Mouse (Mus musculus): ENCODE measurements around the gene Yipf1. TPM values are rescaled to one million over a fixed set of nuclear protein-coding genes. Genes with fewer than 3 reads are reported as not detected.
"Not testable (repeated sequence)": the region's sequence is repeated elsewhere in the genome, so short reads cannot be mapped to it uniquely, and the experiment has no call there.

Gene Yipf1
- total RNA-seq, 1 experiment from 2014 or later: 117 TPM

- no peak for DNase-seq
Measured at GRCm38 (mm10) chr4:107323113-107323512, 8.9 kb downstream of the Yipf1 start.

DNA sequence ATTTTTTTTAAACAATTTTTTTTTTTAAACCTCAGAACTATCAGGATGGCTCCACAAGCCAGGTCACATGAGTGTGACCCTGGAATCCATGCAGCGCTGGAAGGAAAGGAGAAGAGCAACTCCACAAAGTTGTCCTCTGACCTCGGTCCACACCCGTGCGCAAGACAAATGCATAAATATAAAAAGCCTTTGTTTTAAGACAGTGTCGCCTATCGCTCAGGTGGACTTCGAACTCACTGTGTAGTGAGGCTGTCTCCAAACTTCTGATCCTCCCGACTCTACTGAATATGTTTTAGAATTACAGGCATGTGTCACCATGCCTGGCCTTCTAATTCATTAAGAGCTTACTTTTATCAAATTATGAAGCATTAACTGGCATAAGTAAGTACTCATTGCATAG lies 14.4 kb downstream of the Yipf1 start:
- DNase-seq: no peak

DNA sequence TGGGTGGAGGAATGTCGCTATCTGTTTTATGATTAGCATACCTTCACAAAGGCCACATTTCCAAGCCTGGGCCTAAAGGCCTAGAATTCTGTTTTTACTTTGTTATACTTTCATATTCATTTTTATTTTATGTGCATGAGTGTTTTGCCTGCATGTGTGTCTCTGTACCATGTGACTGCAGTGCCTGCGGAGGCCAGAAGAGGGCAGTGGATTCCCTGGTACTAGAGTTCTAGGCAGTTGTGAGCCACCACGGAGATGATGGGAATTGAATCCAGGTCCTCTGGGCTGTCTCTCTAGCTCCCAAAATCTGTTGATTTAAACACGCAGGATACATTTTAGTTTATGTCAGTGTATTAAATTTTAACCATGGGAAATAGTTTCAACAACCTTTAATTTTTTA lies 19.4 kb downstream of the Yipf1 start:
- no peak for DNase-seq

GRCm38 (mm10) chr4:107336356-107336755 lies 22.2 kb downstream of the Yipf1 start:
- DNase-seq: no peak

DNA sequence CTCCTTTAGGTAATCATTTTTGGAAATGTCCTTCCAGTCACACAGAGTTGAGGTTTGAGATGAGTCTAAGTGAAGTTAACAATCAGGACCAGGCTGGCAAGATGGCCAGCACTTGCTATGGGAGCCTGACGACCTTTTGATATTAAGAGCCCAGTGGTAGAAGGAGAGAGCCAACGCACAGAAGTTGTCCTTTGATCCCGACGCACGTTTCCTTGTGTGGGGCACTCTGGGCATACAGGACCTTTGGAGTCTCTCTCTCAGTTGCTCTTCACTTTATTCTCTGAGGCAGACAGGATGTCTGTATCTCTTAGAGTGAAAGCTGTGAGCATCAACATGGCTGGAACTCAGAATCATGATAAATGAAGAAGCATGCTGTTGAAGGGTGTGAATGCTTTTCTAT lies 23.3 kb downstream of the Yipf1 start:
- DNase-seq: no peak

DNA sequence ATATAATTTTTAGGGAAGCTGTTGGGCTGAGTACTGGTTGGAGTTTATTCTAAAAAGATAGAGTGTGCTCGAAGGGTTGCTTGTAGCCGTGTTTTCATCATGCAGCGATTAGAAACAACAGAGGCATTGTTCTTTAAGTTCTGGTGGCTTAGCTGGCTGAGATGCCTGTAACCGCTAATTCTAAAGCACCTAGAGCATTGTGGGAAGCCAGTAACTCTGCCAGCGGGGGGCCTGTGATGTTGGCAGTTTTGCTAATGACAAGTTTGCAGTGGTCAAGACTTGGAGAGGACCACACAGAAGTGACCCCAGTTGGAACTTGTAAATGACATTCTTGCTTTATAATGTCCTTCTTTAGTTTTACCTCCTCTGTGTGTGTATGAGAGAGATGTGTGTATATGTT lies 27.2 kb downstream of the Yipf1 start:
- no peak for DNase-seq

DNA sequence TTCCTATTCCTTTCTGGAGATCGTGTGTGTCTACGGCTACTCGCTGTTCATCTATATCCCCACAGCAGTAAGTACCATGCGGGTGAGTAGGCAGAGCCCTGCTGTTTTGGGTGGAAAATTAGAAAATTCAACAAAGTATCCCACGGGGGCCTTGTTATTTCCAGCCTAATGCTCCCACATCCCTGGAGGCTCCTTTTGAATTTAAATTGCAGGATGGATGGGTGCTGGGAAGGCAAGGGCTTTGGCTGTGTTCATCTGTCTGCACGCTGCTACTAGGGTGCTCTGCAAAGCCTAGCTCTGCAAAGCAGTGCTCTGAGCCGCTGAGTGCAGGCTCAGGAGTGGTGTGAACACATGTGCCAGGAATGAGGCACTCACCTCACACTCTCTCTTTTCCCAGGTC lies 30.4 kb downstream of the Yipf1 start:
- no peak for DNase-seq

DNA sequence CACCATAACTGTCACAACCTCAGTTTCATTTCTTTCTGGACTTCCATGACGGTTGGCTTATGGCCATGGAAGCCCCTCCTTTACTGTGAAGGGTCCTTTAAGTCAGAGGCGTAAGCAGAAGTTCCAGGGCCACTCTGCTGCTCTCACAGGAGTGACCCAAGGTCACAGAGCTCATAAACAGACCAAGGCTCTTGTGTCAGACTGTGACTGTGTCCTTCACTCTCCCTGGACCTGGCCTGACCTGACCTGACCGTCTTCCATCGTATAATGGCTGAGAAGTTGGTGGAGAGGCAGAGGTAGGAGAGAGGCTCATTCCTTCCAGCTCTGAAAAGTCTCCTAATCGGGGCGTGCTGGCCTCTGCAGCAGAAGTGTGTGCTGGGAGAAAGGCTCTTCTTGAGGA lies 33.1 kb downstream of the Yipf1 start:
- DNase-seq: no peak

DNA sequence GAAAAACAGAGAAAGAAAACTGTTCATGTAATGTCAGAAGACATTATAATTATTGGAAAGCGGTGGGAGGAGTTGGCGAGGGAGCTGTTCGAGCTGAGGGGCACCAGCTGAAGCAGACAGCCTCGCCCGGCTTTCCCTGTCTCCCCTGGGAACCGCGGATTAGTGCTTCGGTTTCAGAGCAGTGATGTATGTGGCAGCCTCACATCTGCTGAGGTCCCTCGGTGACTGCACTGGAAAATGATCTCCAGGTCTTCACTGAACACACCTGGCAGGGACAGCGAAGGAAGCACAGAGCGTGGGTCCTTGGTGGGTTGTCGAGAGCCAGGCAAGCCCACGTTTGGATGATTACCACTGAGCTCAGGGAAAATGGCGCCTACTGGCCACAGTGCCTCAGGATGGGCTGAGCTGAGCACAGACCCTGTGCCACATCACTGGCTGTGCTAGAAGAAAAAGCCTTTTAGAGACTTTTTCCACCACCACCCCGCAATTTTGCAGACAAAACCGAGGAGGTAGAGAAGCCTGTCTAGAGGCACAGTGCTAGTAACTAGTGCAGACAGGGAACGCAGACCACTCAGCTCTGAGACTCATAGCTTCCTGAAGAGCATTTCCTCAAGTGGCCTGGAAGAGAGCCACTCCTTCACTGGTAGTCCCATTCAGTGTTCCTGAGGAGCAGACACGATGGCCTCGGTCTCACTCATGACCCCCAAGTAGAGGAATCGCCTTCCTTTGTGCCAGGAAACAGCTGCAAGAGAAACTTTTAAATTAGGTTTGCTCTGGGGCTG lies 34.6 kb downstream of the Yipf1 start:
- no peak for DNase-seq

DNA sequence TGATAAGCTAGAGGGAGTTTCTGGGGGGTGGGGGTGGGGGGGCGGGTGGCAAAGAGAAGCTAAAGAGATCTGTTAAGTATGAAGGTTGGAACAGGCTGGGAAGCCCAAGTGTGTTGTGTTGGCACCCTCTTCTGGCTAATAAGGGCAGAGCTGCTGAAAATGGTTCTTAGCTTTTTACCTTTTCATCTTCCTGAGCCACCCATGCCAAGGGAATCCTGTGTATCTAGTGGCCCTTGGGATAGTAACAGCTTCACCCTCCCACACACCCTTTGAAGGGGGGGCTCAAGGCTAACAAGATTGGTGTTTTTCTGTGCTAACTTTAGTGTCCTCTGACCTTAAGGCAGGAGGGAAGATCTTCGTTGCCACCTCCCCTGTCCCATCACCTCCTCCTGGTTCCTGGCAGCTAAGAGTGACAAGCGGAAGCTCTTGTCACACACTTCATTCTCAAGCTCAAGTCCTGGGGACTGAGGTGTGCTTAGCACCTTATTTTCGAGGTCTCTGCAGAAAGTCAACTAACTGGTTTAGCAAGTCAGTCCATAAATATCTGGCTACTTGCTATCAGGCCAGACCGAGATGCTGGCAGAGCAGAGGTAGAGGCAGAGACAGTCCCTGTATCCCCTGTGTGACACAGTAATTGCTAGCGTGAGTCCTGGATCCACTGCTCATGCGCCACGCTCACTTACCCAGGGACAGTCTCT lies 35.3 kb downstream of the Yipf1 start:
- DNase-seq: no peak

GRCm38 (mm10) chr4:107351368-107351767 lies 37.2 kb downstream of the Yipf1 start:
- no peak for DNase-seq

DNA sequence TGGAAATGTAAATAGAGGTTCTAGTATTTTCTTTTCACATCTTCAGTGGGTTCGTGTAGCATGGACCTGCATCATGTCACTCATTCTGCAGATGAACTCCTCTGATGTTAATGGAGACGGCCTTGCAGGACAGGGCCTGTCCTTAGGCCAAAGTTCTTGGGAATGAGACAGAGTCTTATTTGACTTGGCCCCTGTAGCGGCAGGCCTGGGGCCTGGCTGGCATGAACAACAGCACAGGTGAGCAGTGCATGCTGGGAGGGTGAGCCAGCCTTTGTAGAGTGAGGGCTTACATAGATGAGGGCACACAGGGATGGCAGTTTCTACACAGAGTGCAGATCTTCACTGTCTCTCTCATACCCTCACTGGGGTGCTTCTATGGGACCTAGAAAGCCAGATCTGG lies 39.4 kb downstream of the Yipf1 start:
- no peak for DNase-seq

GRCm38 (mm10) chr4:107354126-107354525 lies 40.0 kb downstream of the Yipf1 start:
- DNase-seq: no peak

DNA sequence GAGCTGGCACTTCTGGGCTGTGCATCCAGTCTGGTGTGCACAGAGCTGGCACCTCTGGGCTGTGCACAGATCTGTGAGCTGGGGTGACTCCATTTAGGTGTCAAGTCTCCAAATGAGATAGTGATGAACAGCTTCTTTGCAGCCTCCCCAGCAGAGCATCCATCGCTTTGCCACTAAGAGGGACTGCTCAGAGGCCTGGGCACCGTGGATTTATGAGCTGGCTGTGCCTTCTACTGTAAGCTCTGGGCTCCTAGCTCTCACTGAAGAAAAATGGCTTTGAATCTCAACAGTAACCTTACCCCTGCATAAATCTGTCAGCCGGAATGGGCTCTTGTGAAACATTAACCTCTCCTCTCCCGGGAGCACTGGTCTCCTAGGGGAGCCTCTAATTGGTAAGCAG lies 40.4 kb downstream of the Yipf1 start:
- peak; percentile 27 for DNase-seq

- DNase-seq: not testable (repeated sequence)
Measured at GRCm38 (mm10) chr4:107357172-107357571, 43.0 kb downstream of the Yipf1 start.

DNA sequence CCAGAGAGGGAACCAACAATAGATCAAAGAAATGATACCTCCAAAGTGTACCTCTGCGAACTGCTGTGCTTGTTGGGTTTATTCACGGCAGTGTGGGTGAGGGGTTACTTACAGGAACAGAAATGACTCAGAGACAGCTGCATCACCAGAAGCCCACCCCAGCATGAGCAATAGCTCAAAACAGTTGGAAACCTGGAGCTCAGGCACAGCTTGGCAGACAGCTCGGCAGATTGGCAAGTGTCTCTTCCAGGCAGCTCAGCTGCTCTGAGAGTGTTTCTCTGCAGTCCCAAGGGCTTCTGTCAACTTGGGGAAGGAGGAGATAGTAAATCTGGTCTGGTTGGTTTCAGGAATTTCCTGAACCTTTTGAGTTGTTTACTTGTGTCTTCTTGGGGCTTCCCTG lies 44.3 kb downstream of the Yipf1 start:
- DNase-seq: peak; percentile 27

DNA sequence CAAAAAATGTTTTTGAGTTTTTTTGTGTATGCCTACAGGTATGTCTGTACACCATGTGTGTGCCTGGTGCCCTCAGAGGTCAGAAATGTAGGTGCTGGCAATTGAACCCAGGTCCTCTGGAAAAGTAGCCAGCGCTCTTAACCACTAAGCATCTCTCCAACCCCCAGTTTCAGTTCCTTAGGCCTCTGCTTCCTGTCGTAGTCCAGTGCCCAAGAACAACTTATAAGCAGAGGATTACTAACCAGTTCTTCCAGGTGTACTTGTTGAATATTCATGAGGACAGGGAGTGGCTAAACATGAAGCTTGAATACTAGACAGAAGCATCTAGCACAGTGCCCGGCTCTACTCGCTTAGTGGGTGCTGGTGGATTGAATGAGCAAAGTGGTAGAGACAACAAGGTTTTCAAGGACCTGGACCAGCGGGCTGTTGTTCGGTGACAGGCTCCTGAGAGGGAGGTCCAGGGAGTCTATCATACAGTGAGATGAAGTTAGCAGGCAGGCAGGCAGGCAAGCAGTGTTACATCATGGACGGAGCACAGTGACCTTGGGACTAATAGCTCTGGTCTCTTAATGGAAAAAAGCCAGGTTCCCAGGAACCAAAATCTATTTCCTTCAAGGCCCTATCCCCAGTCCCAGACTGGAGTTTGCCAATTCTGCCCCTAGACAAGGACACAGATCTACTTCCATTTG lies 46.4 kb downstream of the Yipf1 start:
- no peak for DNase-seq

DNA sequence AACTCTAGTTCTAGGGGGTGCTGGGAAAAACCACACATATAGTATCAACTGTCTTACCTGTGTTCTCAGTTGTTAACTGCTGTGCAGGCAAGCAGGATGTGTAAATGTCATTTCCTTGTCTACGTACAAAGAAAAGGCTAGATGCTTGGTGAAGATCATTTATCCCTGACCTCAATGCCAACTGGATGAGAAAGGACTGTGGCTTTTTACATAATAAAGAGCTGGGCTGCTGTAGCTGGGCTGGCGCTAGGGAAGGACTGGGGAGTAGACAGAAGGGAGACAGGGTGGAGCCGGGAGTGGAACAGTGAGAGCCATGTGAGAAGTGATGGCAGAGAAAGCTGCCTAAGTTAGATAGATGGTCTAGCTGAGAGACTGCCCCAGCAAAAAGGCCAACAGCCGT lies 48.6 kb downstream of the Yipf1 start:
- DNase-seq: no peak

GRCm38 (mm10) chr4:107363573-107363972 lies 49.4 kb downstream of the Yipf1 start:
- no peak for DNase-seq

- no peak for DNase-seq
Measured at GRCm38 (mm10) chr4:107364190-107364639, 50.1 kb downstream of the Yipf1 start.

- DNase-seq: not testable (repeated sequence)
Measured at GRCm38 (mm10) chr4:107366408-107366807, 52.2 kb downstream of the Yipf1 start.

DNA sequence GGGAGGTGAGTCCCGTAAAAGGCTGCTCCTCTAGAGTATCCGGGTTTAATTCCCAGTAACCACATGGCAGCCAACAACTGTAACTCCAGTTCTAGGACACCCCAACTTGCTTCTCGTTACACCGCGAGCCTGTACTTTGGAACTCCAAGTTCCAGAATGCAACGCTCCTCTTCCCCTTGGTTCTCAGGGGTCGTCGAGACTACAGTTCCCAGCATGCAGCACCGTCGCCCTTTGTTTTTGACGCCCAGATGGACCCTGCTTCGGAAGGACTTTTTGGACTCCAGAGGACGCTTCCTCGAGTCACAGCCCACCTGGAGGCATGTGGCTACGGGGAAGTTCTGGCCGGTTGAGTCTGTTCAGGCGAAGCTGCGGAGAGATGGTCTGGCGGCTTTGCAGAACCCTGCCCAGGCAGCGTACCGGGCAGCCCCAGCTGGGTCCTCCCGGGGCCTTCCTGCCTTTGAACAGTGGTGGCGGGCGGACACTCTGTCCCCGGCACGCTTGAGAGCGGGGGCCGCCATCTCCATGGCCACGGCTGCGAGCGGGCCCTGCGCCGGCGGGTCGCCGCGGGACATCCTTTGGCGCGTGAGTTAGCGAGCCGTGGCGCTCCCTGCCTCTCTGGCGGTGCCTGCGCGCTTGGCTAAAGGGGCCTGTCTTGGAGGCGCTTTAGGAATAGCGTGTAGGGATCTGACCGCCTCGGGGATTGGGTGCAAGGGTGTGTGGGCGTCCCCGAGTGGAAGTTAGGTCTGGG lies 53.6 kb downstream of the Yipf1 start, which contains the start of gene Ndc1:
Ndc1 (plus strand) TSS at position 218 of the 748 bp plus-strand sequence.
- DNase-seq: peak; percentile 83
